Mouse (Mus musculus) retina, embryonic 14.5 days (tissue): ENCODE measurements around the gene Bach2.

ENCODE experiments used
- DNase-seq: peaks from one replicate; pipeline ENCODE4 v3.0.0-alpha.2; 2015; ENCODE audit warnings: low spot score

The Bach2 gene

GRCm38 (mm10) chr4:32430136-32430535 lies 191.5 kb downstream of the Bach2 start:
- DNase-seq: no peak

GRCm38 (mm10) chr4:32430981-32431380 lies 192.4 kb downstream of the Bach2 start:
- DNase-seq: peak; percentile 58

- DNase-seq: peak; percentile 40
Measured at GRCm38 (mm10) chr4:32432271-32432781, 193.7 kb downstream of the Bach2 start.

- peak; percentile 39 for DNase-seq
Measured at GRCm38 (mm10) chr4:32432945-32433344, 194.3 kb downstream of the Bach2 start.

- no peak for DNase-seq
Measured at GRCm38 (mm10) chr4:32434612-32435011, 196.0 kb downstream of the Bach2 start.

GRCm38 (mm10) chr4:32439974-32440739 lies 201.6 kb downstream of the Bach2 start:
- DNase-seq: no peak

GRCm38 (mm10) chr4:32440740-32441072 lies 202.1 kb downstream of the Bach2 start:
- DNase-seq: no peak

GRCm38 (mm10) chr4:32444671-32445196 lies 206.1 kb downstream of the Bach2 start:
- DNase-seq: no peak

GRCm38 (mm10) chr4:32447850-32448249 lies 209.2 kb downstream of the Bach2 start:
- no peak for DNase-seq

- no peak for DNase-seq
Measured at GRCm38 (mm10) chr4:32461986-32462385, 223.4 kb downstream of the Bach2 start.

- no peak for DNase-seq
Measured at GRCm38 (mm10) chr4:32463065-32463464, 224.5 kb downstream of the Bach2 start.

- no peak for DNase-seq
Measured at GRCm38 (mm10) chr4:32464540-32464939, 225.9 kb downstream of the Bach2 start.

GRCm38 (mm10) chr4:32466031-32466430 lies 227.4 kb downstream of the Bach2 start:
- no peak for DNase-seq

GRCm38 (mm10) chr4:32477977-32478660 lies 239.5 kb downstream of the Bach2 start:
- DNase-seq: no peak

GRCm38 (mm10) chr4:32479231-32479630 lies 240.6 kb downstream of the Bach2 start:
- no peak for DNase-seq

- DNase-seq: peak; percentile 34
Measured at GRCm38 (mm10) chr4:32479801-32480700, 241.4 kb downstream of the Bach2 start.

- peak; percentile 55 for DNase-seq
Measured at GRCm38 (mm10) chr4:32481366-32482055, 242.9 kb downstream of the Bach2 start.

GRCm38 (mm10) chr4:32482138-32482537 lies 243.5 kb downstream of the Bach2 start:
- DNase-seq: peak; percentile 4

- DNase-seq: no peak
Measured at GRCm38 (mm10) chr4:32482936-32483335, 244.3 kb downstream of the Bach2 start.

- peak; percentile 7 for DNase-seq
Measured at GRCm38 (mm10) chr4:32485848-32486247, 247.2 kb downstream of the Bach2 start.

GRCm38 (mm10) chr4:32486654-32487398 lies 248.2 kb downstream of the Bach2 start:
- peak; percentile 5 for DNase-seq
